Mouse (Mus musculus) megakaryocyte, embryonic 14.5 days (primary cell): ENCODE results near the gene Mif. TPM values are rescaled to one million over a fixed set of nuclear protein-coding genes. Genes with fewer than 3 reads are reported as not detected.

Experiments
- H3K27me3 ChIP-seq: replicated peaks from 2 replicates; pipeline ENCODE3; 2012; ENCODE audit warnings: inconsistent platforms
- H3K36me3 ChIP-seq: replicated peaks from 2 replicates; pipeline ENCODE3; 2012; ENCODE audit warnings: low read length, inconsistent platforms, mixed read lengths
- H3K4me1 ChIP-seq: 2 replicates; pipeline ENCODE4 v1.6.1; 2012; ENCODE audit warnings: inconsistent platforms
- H3K4me3 ChIP-seq: replicated peaks from 2 replicates; pipeline ENCODE3; 2012; ENCODE audit warnings: moderate library complexity, mild to moderate bottlenecking, inconsistent platforms
- H3K9me3 ChIP-seq: 2 replicates; pipeline ENCODE4 v1.6.1; 2012; ENCODE audit warnings: inconsistent platforms
- FLI1 ChIP-seq: IDR thresholded peaks from 2 replicates; pipeline ENCODE4 v1.6.1; 2012; ENCODE audit warnings: low read length, inconsistent platforms, mixed read lengths
- GATA1 ChIP-seq: IDR thresholded peaks from 3 replicates; pipeline ENCODE4 v1.6.1; 2012; ENCODE audit warnings: mixed read lengths, low read length, inconsistent platforms, borderline replicate concordance
- polyA plus RNA-seq: library from polyadenylated mRNA; stranded (reverse); fragments of >175 nt; gene quantifications from 2 replicates; pipeline ENCODE4 v1.2.3, GENCODE M21; 2012; ENCODE audit warnings: low replicate concordance; ENCODE audit not compliant: insufficient read depth

The Mif gene
- polyA plus RNA-seq, 1 experiment, result 4,116 TPM

- TF ChIP-seq FLI1 (no peak), GATA1 (no peak)
- Histone ChIP-seq H3K9me3 (peaks cover 7% of the 10 kb centered on the region; the same call in 1 of the 2 replicates), H3K27me3 (peaks cover 33% of the 10 kb centered on the region), H3K36me3 (no peaks in the 10 kb centered on the region), H3K4me1 (peaks cover 22% of the 10 kb centered on the region), H3K4me3 (no peak overlapping the region)
Measured at GRCm38 (mm10) chr10:75873543-75874170, 13.6 kb upstream of the Mif start.

- TF ChIP-seq GATA1, result no peak
- H3K36me3 ChIP-seq, result no peaks in the 10 kb centered on the region
- H3K4me3 ChIP-seq, result peak overlapping the region; percentile 62
- peaks cover 7% of the 10 kb centered on the region; the same call in 1 of the 2 replicates for H3K9me3 ChIP-seq
- peaks cover 37% of the 10 kb centered on the region for H3K27me3 ChIP-seq
- H3K4me1 ChIP-seq, result peaks cover 24% of the 10 kb centered on the region
Measured at GRCm38 (mm10) chr10:75872915-75873542, 13.0 kb upstream of the Mif start.

GRCm38 (mm10) chr10:75872025-75872914, 12.2 kb upstream of the Mif start:
- Histone ChIP-seq H3K36me3 (no peaks in the 10 kb centered on the region), H3K4me3 (peak overlapping the region; percentile 25), H3K27me3 (peaks cover 35% of the 10 kb centered on the region), H3K4me1 (peaks cover 24% of the 10 kb centered on the region), H3K9me3 (peaks cover 7% of the 10 kb centered on the region; the same call in 1 of the 2 replicates)
- TF ChIP-seq FLI1 (no peak), GATA1 (no peak)

GRCm38 (mm10) chr10:75861587-75861986, 1.5 kb upstream of the Mif start:
- peaks cover 26% of the 10 kb centered on the region for H3K9me3 ChIP-seq
- H3K27me3 ChIP-seq, result peaks cover 4% of the 10 kb centered on the region
- H3K36me3 ChIP-seq, result peaks cover 28% of the 10 kb centered on the region
- no peak overlapping the region for H3K4me3 ChIP-seq
- peaks cover 46% of the 10 kb centered on the region for H3K4me1 ChIP-seq
- no peak for TF ChIP-seq FLI1
- TF ChIP-seq GATA1, result no peak

GRCm38 (mm10) chr10:75860746-75861145, 706 bp upstream of the Mif start:
- peaks cover 36% of the 10 kb centered on the region for H3K36me3 ChIP-seq
- H3K9me3 ChIP-seq, result peaks cover 20% of the 10 kb centered on the region
- no peak for TF ChIP-seq GATA1
- TF ChIP-seq FLI1, result no peak
- H3K27me3 ChIP-seq, result no peaks in the 10 kb centered on the region
- H3K4me1 ChIP-seq, result peaks cover 54% of the 10 kb centered on the region
- peak overlapping the region; percentile 94 for H3K4me3 ChIP-seq

GRCm38 (mm10) chr10:75859107-75859746, 813 bp downstream of the Mif start:
- peaks cover 44% of the 10 kb centered on the region for H3K36me3 ChIP-seq
- TF ChIP-seq GATA1 (no peak), FLI1 (no peak)
- peak overlapping the region; percentile 94 for H3K4me3 ChIP-seq
- H3K27me3 ChIP-seq, result no peaks in the 10 kb centered on the region
- H3K4me1 ChIP-seq, result peaks cover 66% of the 10 kb centered on the region
- H3K9me3 ChIP-seq, result peaks cover 17% of the 10 kb centered on the region

GRCm38 (mm10) chr10:75857598-75857997, 2.4 kb downstream of the Mif start:
- peaks cover 70% of the 10 kb centered on the region for H3K4me1 ChIP-seq
- TF ChIP-seq GATA1 (no peak), FLI1 (no peak)
- peaks cover 44% of the 10 kb centered on the region for H3K36me3 ChIP-seq
- H3K27me3 ChIP-seq, result no peaks in the 10 kb centered on the region
- H3K4me3 ChIP-seq, result peak overlapping the region; percentile 33
- peaks cover 11% of the 10 kb centered on the region for H3K9me3 ChIP-seq

- Histone ChIP-seq H3K4me3 (no peak overlapping the region), H3K27me3 (peaks cover 1% of the 10 kb centered on the region), H3K4me1 (peaks cover 73% of the 10 kb centered on the region), H3K36me3 (peaks cover 44% of the 10 kb centered on the region), H3K9me3 (peaks cover 6% of the 10 kb centered on the region)
- no peak for TF ChIP-seq FLI1
- no peak for TF ChIP-seq GATA1
Measured at GRCm38 (mm10) chr10:75856976-75857375, 3.1 kb downstream of the Mif start.

GRCm38 (mm10) chr10:75856155-75856907, 3.7 kb downstream of the Mif start:
- TF ChIP-seq FLI1 (no peak), GATA1 (no peak)
- Histone ChIP-seq H3K4me3 (no peak overlapping the region), H3K36me3 (peaks cover 41% of the 10 kb centered on the region), H3K4me1 (peaks cover 74% of the 10 kb centered on the region), H3K27me3 (peaks cover 5% of the 10 kb centered on the region), H3K9me3 (no peaks in the 10 kb centered on the region)
